Mouse (Mus musculus) gastrocnemius, postnatal 36 days (tissue): ENCODE results near the gene Mov10. TPM values are rescaled to one million over a fixed set of nuclear protein-coding genes. Genes with fewer than 3 reads are reported as not detected.
"Not testable (repeated sequence)": the region's sequence is repeated elsewhere in the genome, so short reads cannot be mapped to it uniquely, and the experiment has no call there.

Experiments used
- DNase-seq, 2 experiments: peaks; one replicate each; pipeline ENCODE4 v3.0.0; 2022
- intact Hi-C: fragments of 180-260 bp; cut with DNase I; formaldehyde crosslinking; loops from one replicate; pipeline ENCODE4 v1.15.1; 2025
- total RNA-seq, 2 experiments: library from RNA; stranded (reverse); gene quantifications; 2 replicates each; pipeline ENCODE4 v1.2.3; 2021

Mov10 gene
- total RNA-seq, 2 experiments from 2014 or later = 1.3 to 1.7 TPM

DNA sequence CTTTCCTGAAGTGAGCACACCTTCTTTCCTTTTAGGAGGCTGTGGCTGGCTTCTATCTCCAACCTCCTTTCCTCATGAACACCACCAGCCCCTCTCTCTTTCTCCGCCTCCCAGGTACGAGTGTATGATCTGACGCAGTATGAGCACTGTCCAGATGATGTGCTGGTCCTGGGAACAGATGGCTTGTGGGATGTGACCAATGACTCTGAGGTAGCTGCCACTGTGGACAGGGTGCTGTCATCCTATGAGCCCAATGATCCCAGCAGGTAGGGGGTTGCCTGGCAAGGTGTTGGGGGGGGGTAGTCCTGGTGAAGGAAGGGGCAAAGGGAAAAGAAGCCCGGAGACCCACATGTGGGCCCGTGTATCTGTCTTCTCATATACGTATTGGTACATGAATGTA, 33.1 kb downstream of the Mov10 start:
- intact Hi-C loops = loop anchor here (10.0 kb wide), 1 partner anchor 270 kb away; the partner anchor contains the start of gene Cttnbp2nl
- DNase-seq = no peak

DNA sequence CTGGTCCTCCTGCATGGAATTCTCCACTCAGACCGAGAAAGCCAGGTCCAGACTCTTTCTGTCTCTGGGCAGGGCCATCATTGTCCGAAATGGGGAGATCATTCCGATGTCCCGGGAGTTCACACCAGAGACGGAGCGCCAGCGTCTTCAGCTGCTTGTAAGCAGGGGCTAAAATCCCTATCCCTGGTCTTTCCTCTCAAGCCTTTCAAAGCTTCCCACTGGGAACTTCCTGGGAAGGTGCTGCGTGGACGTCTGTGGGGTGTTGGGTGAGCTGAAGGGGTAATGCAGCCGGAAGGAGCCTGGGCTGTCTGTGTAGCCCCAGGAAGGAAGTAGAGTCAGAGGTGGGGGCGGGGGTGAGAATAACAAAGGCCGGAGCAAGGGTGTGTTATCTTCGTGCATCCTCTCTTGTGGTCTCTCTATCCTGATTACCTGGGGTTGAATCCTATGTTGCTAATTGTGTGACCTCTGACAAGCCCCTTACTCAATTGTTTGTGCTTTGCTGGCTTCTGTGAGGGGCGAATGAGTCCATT, 34.3 kb downstream of the Mov10 start:
- intact Hi-C loops = loop anchor here (2.0 to 10.0 kb wide), 2 partner anchors 81 to 271 kb away; partner anchors contain the start of genes Capza1, Cttnbp2nl and St7l
- DNase-seq = no peak

DNA sequence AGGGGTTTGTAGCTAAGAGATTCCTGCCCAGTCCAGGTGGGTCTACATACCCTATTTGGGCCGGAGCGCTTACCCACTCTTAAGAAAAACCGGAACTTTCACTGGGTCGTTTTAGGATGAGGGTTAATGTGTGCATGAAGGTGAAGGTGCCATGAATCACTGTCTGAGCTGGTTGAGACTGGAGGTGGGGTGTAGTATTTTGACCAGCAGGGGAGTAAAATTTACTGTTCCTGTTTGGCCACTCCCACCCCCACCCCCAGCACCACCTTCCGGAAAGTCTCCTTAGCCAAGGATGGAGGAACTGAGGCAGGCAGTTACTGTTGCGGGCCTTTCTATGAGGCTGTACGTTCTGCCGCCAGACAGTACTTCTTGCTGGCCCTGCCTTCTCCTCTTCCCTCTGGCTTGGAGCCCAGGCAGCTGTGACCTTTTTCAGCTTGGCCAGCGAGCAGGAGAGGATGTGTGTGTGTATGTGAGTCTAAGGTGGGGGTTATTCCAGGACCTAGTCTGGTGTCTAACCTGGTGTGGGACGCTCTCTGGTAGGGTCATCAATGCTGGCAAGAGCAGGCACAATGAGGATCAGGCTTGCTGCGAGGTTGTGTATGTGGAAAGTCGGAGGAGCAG, 36.2 kb downstream of the Mov10 start:
- peak; percentile 62 to 78 for DNase-seq
- intact Hi-C loops = loop anchor here (2.0 to 10.0 kb wide), 2 partner anchors 83 to 273 kb away; partner anchors contain the start of genes Capza1, Cttnbp2nl and St7l

DNA sequence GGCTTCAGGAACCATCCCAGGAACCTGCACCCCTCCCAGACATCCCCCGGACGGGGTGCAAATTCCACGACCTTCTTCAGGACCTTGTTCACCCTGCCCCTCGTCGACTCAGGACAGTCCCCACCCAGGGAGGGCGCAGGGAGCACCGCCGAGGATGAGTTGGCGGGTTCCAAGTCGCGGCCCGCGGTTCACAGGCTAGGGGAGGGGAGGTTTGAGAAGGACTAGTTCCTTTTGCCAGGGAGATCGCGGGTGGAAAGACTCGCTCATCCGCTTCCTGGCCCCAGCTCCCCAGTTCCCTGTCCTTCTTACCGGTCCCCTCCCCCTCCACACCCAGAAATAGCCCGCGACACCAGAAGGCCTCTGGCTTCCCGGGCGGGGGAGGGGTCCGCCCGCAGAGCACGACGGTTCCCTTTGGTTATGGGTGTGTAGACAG, 36.9 kb downstream of the Mov10 start, which contains the start of gene Fam19a3:
Gene Fam19a3, minus strand, starts transcription at position 370 of the 433 bp plus-strand sequence.
- intact Hi-C loops = loop anchor here (10.0 kb wide), 1 partner anchor 273 kb away; the partner anchor contains the start of gene Cttnbp2nl

GRCm38 (mm10) chr3:104780561-104781420, 37.6 kb downstream of the Mov10 start, which contains the start of gene Ppm1j:
TSS of gene Ppm1j (plus strand) at chr3:104781056.
- intact Hi-C loops = loop anchor here (10.0 kb wide), 1 partner anchor 274 kb away; the partner anchor contains the start of gene Cttnbp2nl
- DNase-seq = peak; percentile 66 to 72

More for the DNA sequence above, 36.9 kb downstream of the Mov10 start, which contains the start of gene Fam19a3:
- peak; percentile 57 to 61 for DNase-seq

GRCm38 (mm10) chr3:104779949-104780348, 38.4 kb downstream of the Mov10 start:
- peak in 1 of 2 experiments; percentile 47 for DNase-seq
- intact Hi-C loops = loop anchor here (5.0 to 10.0 kb wide), 2 partner anchors 187 to 275 kb away; partner anchors contain the start of gene Cttnbp2nl

DNA sequence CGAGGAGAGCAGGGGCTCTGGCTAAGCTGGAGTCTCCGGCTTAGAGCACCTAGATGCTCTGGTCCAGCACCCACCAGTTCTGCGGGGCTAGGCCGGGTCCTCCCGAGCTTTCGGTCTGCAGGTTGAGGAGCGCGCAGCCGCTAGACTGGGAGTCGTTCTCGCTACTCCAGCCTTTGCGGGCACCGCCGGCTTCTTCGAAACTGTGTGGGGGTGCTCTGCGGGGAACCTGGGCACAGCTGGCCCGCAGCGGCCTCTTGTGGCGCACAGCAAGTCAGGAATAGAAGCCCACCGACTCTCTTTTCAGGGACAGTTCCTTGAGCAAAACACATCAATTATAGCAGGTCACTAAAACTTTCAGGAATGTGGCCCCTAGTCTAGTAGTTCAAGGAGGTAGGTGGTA, 41.0 kb downstream of the Mov10 start:
- intact Hi-C loops = loop anchor here (5.0 kb wide), 1 partner anchor 190 kb away; no protein-coding TSS in a partner anchor
- DNase-seq = no peak

GRCm38 (mm10) chr3:104773301-104773700, 45.1 kb downstream of the Mov10 start:
- no peak for DNase-seq
- intact Hi-C loops = no loop called here

GRCm38 (mm10) chr3:104771460-104771859, 46.9 kb downstream of the Mov10 start:
- intact Hi-C loops = no loop called here
- DNase-seq = no peak

GRCm38 (mm10) chr3:104770918-104771317, 47.4 kb downstream of the Mov10 start:
- intact Hi-C loops = no loop called here
- DNase-seq = no peak

DNA sequence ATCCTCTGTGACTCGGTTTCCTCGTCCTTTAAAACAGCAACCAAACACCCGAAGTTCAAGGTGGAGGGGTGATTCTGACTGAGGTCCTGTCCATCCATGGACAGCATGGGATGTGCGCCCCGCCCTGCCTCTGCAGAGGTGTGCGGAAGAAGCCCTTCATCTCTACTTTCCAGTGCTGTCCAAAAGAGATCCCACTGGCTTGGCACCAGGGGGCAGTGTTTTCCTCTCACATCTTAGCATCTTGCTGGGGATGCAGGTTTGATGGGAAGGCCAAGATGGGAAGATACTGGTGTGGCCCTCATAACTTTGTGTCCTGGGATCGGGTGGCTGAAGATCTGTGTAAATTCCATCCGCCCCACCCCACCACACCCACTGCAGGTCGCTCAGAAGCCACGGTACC, 48.3 kb downstream of the Mov10 start:
- DNase-seq = no peak
- intact Hi-C loops = no loop called here

DNA sequence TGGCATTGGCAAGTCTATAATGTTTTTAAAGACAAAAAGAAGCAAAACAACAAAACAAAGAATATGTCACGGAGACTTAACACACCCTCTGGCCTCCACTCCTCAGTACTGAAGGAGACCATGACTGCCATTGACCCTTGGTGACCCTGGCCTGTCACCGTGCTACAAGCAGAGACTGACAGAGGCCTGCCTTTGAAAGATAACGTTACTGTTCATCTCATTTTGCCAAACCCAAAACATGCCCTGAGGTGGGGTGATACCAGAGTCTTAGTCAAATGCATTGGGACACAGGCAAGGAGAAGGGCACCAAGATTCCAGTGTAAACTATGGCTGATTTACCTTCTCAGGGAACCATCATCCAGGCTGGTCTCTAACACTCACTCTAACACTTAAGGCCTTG, 49.2 kb downstream of the Mov10 start:
- DNase-seq = no peak
- intact Hi-C loops = no loop called here

DNA sequence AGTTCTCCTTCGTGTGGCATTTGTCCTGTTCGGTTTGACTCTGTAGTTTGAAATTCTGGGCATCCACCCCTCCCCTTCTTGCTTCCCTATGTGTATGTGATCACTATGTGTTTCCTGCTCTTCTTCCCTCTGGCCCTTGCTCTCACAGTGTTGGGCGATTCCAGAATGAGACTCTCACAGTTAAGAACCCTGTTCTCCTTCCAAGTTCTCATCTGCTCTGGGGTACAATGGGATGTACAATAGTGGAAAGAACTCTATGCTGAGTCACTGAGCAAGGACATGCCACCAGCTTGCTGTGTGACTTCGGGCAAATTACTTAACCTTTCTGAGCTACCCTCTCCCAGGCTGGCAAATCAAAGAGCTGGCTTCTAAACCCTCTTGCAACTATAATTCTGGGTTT, 50.6 kb downstream of the Mov10 start:
- no peak for DNase-seq
- intact Hi-C loops = no loop called here

DNA sequence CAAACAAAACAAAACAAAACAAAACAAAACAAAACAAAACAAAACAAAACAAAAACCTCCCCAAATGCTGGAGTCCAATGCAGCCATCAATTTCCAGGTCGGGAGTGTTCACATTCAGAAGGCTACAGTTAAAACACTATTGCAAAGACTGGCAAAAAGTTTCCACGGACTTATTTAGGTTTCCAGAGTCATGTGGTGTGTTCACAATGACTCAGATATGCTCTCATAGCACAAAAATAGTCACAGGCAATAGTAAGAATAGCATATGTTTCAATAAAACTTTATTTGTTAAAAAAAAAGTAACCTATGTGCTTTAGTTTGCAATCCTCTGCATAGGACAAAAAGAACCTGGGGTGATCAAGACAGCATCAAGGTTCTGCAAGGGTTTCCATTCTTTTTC, 51.2 kb downstream of the Mov10 start:
- intact Hi-C loops = no loop called here
- no peak for DNase-seq

GRCm38 (mm10) chr3:104765021-104765420, 53.3 kb downstream of the Mov10 start:
- DNase-seq = no peak
- intact Hi-C loops = no loop called here

DNA sequence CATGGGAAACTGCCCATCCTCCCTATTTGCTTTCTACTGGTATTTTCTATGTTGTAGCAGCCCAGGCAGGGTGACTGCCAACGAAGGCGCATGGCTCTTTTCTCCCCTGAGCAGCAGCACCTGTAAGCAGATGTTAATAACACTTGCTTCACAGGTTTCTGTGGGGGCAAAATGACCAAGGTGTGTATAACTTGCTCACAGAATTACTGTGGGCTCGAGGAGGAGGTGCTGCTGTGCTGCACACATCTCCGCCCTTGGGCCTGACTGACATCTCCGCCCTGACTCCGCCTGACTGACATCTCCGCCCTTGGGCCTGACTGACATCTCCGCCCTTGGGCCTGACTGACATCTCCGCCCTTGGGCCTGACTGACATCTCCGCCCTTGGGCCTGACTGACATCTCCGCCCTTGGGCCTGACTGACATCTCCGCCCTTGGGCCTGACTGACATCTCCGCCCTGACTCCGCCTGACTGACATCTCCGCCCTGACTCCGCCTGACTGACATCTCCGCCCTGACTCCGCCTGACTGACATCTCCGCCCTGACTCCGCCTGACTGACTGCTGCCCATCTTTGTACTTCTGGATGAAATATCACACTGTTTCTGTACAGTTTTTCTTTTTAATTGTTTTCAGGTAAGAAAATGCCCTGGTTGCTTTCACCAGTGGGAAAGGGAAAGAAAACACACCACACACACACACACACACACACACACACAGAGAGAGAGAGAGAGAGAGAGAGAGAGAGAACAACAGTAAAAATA, 56.1 kb downstream of the Mov10 start:
- DNase-seq, intact Hi-C loops: not testable (repeated sequence)

DNA sequence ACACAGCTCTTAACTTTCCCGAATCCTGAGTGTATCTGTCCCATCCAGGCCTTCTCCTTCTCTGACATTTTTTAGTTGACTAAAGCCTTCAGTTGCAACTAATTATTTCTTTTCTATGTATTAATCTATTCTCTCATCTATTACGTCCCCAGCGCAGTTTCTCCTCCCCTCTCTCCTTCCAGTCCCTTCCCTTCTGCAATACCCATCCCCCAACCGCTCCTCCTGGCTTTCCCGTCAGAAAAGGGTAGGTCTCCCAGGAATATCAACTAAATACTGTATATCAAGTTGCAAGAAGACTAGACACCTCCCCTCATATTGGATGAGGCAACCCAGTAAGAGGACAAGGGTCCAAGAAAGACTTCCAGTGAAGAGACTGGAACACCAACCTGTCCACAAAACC, 59.5 kb downstream of the Mov10 start:
- DNase-seq = no peak
- intact Hi-C loops = no loop called here

GRCm38 (mm10) chr3:104758406-104758805, 60.0 kb downstream of the Mov10 start:
- intact Hi-C loops = no loop called here

DNA sequence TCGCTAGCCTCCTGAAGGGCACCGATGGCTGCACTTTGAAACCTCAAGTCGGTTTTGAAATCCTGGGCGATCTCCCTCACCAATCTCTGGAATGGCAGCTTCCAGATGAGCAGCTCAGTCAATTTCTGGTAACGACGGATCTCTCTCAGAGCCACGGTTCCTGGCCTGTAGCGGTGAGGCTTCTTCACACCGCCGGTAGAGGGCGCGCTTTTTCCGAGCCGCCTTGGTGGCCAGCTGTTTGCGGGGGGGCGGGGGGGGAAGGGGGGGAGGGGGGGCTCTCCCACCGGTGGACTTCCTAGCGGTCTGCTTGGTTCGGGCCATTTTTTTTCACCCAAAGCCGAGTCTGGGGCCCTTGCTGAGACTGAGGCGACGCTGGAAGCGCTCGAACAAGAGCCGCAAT, 65.5 kb downstream of the Mov10 start:
- intact Hi-C loops, DNase-seq: not testable (repeated sequence)

More at GRCm38 (mm10) chr3:104758406-104758805, 60.0 kb downstream of the Mov10 start:
- peak; percentile 51 to 58 for DNase-seq
